Mouse (Mus musculus) liver, embryonic 14.5 days (tissue): ENCODE measurements at regions not wholly inside any gene's neighbourhood (a gene's known extent, or its start where the extent isn't known, plus 50 kb on each side); places are given as distances from the start of the nearest gene placed in this dataset.

ENCODE experiments used
- ATAC-seq: fragments of 200-750 bp; cut with Nextera tagmentation; 2 replicates; pipeline ENCODE4 v1.8.0; 2017; ENCODE audit warnings: moderate number of reproducible peaks, mild to moderate bottlenecking, moderate library complexity; ENCODE audit not compliant: insufficient read depth
- DNase-seq, 3 experiments: peaks; one replicate each; pipeline ENCODE4 v3.0.0-alpha.2; 2012 to 2013; ENCODE audit warnings: low read depth in 3 of 3, low spot score in 3 of 3
- H3K27ac ChIP-seq: fragments of 300-500 bp; sonication (generic); 2 replicates; pipeline ENCODE4 v1.5.1; 2014; ENCODE audit warnings: moderate library complexity, mild to moderate bottlenecking, control low read depth, inconsistent platforms
- H3K27me3 ChIP-seq: fragments of 300-500 bp; sonication (generic); 2 replicates; pipeline ENCODE4 v1.6.1; 2014; ENCODE audit warnings: mild to moderate bottlenecking, low read length, moderate library complexity; ENCODE audit not compliant: control insufficient read depth, insufficient read depth
- H3K36me3 ChIP-seq: fragments of 300-500 bp; sonication (generic); replicated peaks from 2 replicates; pipeline ENCODE4 v1.6.1; 2014; ENCODE audit warnings: low read depth; ENCODE audit not compliant: control insufficient read depth, insufficient read depth
- H3K4me1 ChIP-seq, 2 experiments: fragments of 200-500 bp in 1 of 2; fragments of 300-500 bp in 1 of 2; sonication (generic) in 1 of 2; replicated peaks; 2 replicates each; pipeline ENCODE4 v1.6.1; 2012 to 2014; ENCODE audit warnings: antibody characterized with exemption in 1 of 2, inconsistent platforms in 1 of 2, low read length in 1 of 2; ENCODE audit not compliant: control insufficient read depth in 2 of 2, insufficient read depth in 2 of 2
- H3K4me2 ChIP-seq: fragments of 300-500 bp; sonication (generic); 2 replicates; pipeline ENCODE4 v1.6.1; 2014; ENCODE audit warnings: low read depth, mild to moderate bottlenecking, control low read depth, moderate library complexity
- H3K4me3 ChIP-seq, 2 experiments: fragments of 200-500 bp in 1 of 2; fragments of 300-500 bp in 1 of 2; sonication (generic) in 1 of 2; 2 replicates each; pipeline ENCODE4 v1.5.1; 2012 to 2014; ENCODE audit warnings: low read depth in 2 of 2, low read length in 2 of 2, mild to moderate bottlenecking in 2 of 2, control low read depth in 1 of 2, inconsistent platforms in 1 of 2, moderate library complexity in 1 of 2; ENCODE audit not compliant: insufficient read depth in 1 of 2
- H3K9ac ChIP-seq: fragments of 300-500 bp; sonication (generic); replicated peaks from 2 replicates; pipeline ENCODE4 v1.6.1; 2014; ENCODE audit warnings: mild to moderate bottlenecking, control low read depth, moderate library complexity
- H3K9me3 ChIP-seq: fragments of 300-500 bp; sonication (generic); 2 replicates; pipeline ENCODE4 v1.6.1; 2016; ENCODE audit warnings: low read length, mixed read lengths; ENCODE audit not compliant: control insufficient read depth
- CTCF ChIP-seq: IDR thresholded peaks from 2 replicates; pipeline ENCODE4 v1.5.1; 2016; ENCODE audit warnings: antibody characterized with exemption, low read depth, control low read depth
- EP300 ChIP-seq: IDR thresholded peaks from 2 replicates; pipeline ENCODE4 v1.6.1; 2016; ENCODE audit warnings: antibody characterized with exemption, low read depth
- WGBS: fragments of 180-500 bp; shearing (Covaris S2); extraction: QIAGEN DNeasy Blood & Tissue Kit; methylation state at CpG from one replicate; pipeline ENCODE4 v1.1.7; 2014; ENCODE audit not compliant: insufficient replicate concordance; 5-methylcytosine and 5-hydroxymethylcytosine counted together

DNA sequence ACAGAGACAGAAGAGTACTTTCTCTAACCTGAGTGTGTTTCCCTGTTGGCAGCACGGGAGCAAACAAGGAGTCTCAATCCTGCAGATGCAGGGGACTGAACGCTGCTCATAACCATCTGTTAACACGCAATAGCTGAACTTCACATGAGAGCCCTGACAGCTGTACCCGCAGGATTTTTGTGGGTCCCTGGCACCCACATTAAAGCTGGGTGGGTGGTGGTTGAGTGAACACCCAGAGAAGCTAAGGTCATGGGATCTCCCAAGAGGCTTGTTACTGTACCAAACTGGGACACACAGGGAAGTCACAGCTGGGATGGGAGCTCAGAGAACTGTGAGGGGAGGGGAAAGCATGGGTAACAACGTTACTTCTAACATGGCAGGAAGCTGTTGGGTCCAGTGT lies 562.9 kb downstream of the Vrk1 start:
- Histone ChIP-seq H3K9ac (no peak overlapping the region), H3K4me2 (no peak overlapping the region), H3K4me3 (no peak overlapping the region), H3K27me3 (no peaks in the 10 kb centered on the region), H3K36me3 (no peaks in the 10 kb centered on the region), H3K9me3 (no peaks in the 10 kb centered on the region), H3K27ac (no peak overlapping the region), H3K4me1 (no peaks in the 10 kb centered on the region)
- no peak for TF ChIP-seq EP300
- ATAC-seq: no peak
- DNase-seq: no peak
- 64% methylated on average over 5 of the region's 5 CpGs for WGBS

DNA sequence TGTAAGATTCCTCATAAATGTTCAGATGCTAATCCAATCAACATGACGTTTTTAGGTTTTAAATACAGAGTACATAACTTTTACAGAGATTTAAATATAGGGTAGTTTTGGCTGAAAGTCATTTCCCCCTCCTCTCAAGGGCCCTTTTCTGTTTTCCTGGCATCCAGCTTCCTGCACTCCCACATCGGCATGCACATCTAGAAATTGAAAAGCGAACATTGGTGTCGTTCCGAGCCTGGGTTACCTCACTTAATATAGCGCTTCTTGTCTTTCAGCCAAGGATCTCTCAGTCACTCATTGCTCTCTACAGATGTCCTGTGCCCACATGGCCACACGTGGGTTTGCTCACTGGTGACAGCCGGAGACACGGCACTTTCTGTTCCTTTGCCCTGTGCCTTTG lies 572.7 kb downstream of the Vrk1 start:
- Histone ChIP-seq H3K4me2 (no peak overlapping the region), H3K36me3 (no peaks in the 10 kb centered on the region), H3K4me3 (no peak overlapping the region), H3K27me3 (no peaks in the 10 kb centered on the region), H3K9me3 (no peaks in the 10 kb centered on the region), H3K4me1 (no peaks in the 10 kb centered on the region), H3K27ac (no peak overlapping the region), H3K9ac (no peak overlapping the region)
- no peak for DNase-seq
- TF ChIP-seq EP300 (no peak), CTCF (no peak)
- WGBS: 48% methylated on average over 9 of the region's 9 CpGs
- no peak for ATAC-seq

DNA sequence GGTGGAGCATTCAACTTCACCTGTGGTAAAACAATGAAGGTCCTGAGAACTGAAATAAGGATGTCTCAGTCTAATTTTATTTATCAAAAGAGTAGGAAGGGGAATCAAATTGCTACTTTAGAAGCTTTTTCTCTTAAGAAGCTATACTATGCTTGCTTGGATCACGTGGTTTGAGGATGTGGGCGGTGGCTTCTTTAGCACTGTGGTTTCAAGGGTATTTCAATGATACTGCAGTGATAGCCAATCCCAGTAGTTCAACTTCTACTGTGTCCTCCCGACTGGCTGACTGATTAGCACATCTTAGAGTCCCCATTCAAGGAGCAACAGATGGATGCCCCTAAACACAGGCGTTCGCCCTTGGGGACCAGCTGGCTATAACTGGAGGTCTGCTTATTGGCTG lies 575.6 kb downstream of the Vrk1 start:
- H3K9ac ChIP-seq: no peak overlapping the region
- no peak overlapping the region for H3K4me2 ChIP-seq
- no peak overlapping the region for H3K4me3 ChIP-seq
- ATAC-seq (no peak), DNase-seq (no peak)
- TF ChIP-seq CTCF (no peak), EP300 (no peak)
- no peaks in the 10 kb centered on the region for H3K4me1 ChIP-seq
- H3K9me3 ChIP-seq: no peaks in the 10 kb centered on the region
- H3K27me3 ChIP-seq: no peaks in the 10 kb centered on the region
- WGBS: 60% methylated on average over 5 of the region's 5 CpGs
- H3K36me3 ChIP-seq: no peaks in the 10 kb centered on the region
- H3K27ac ChIP-seq: no peak overlapping the region

DNA sequence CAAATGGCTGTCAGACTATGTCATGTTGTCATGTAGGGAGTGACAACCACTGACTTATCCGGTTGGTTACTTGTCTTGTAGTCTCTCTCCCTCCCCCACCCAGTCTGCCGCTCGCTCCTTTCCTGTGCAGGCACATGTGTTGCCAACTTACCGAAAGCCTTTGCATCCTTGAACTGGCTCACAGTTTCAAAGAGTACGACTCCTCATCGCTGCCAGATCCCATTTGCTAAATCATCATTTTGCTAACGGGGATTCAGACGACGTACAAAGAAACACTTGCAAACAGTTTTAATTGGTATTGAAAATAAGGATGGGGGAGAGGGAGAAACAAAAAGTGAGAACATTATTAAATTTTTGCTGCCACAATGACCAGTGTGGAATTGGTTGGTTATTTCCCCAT lies 582.7 kb downstream of the Vrk1 start:
- no peaks in the 10 kb centered on the region for H3K4me1 ChIP-seq
- no peaks in the 10 kb centered on the region for H3K36me3 ChIP-seq
- ATAC-seq (no peak), DNase-seq (no peak)
- H3K27ac ChIP-seq: no peak overlapping the region
- no peak for TF ChIP-seq CTCF
- H3K9ac ChIP-seq: no peak overlapping the region
- no peak overlapping the region for H3K4me3 ChIP-seq
- H3K4me2 ChIP-seq: no peak overlapping the region
- H3K27me3 ChIP-seq: no peaks in the 10 kb centered on the region
- 76% methylated on average over 9 of the region's 9 CpGs for WGBS
- H3K9me3 ChIP-seq: no peaks in the 10 kb centered on the region

DNA sequence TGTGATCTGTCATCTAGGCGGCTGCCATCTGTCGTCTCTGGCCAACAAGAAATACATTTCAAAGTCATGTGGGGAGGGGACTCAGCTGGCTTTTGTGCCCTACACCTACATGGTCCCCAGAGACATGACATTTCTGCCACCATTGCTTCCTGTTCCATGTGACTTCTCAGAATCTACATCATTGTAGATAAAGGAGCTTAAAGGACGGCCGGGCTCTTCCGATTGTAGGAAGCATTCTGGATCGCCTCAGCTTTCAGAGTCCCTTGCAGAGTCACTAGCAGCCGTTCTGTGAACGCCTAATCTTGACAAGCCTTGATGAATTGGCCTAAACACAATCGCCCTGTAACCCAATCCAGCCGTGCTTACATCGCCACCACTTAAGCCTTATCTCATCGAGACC lies 587.6 kb downstream of the Vrk1 start:
- Histone ChIP-seq H3K27ac (no peak overlapping the region), H3K9ac (no peak overlapping the region), H3K4me2 (no peak overlapping the region), H3K36me3 (no peaks in the 10 kb centered on the region), H3K4me3 (no peak overlapping the region), H3K9me3 (no peaks in the 10 kb centered on the region), H3K4me1 (no peaks in the 10 kb centered on the region), H3K27me3 (no peaks in the 10 kb centered on the region)
- no peak for ATAC-seq
- DNase-seq: no peak
- TF ChIP-seq CTCF: no peak
- no peak for TF ChIP-seq EP300
- 7% methylated on average over 12 of the region's 12 CpGs for WGBS

DNA sequence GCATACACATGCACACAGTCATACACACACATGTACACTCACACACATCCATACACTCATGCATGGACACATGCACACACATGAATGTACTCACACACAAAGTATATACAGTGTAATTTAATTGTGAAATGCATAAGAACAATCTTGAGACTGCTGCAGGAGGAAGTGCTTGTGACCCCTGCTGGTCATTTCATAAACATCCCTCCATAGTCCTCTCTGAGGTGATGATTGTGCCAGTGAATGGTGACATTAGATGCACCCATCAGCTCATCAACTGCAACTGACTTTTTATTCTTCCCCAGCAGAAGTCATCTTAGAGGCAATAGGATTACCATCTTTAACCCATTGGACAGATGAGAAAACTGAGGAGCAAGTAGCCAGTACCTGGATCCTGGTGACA lies 597.2 kb downstream of the Vrk1 start:
- Histone ChIP-seq H3K27ac (no peak overlapping the region), H3K9me3 (no peaks in the 10 kb centered on the region), H3K9ac (no peak overlapping the region), H3K4me3 (no peak overlapping the region), H3K27me3 (no peaks in the 10 kb centered on the region), H3K36me3 (no peaks in the 10 kb centered on the region), H3K4me2 (no peak overlapping the region), H3K4me1 (no peaks in the 10 kb centered on the region)
- no peak for TF ChIP-seq CTCF
- no peak for TF ChIP-seq EP300
- ATAC-seq: no peak
- no peak for DNase-seq
